Mouse (Mus musculus) CD8-positive naive resting alpha-beta T cell, adult 2 months (primary cell): ENCODE data around the gene Map1s.

Experiments
- DNase-seq, 2 experiments: peaks; one replicate each; pipeline ENCODE4 v3.0.0; 2022; ENCODE audit warnings: low read depth in 2 of 2, low spot score in 2 of 2

Map1s gene

GRCm38 (mm10) chr8:70937200-70937599 lies 31.5 kb downstream of the Map1s start:
- DNase-seq = no peak

GRCm38 (mm10) chr8:70941478-70941877 lies 35.7 kb downstream of the Map1s start:
- DNase-seq = no peak

- no peak for DNase-seq
Measured at GRCm38 (mm10) chr8:70943187-70943586, 37.5 kb downstream of the Map1s start.

- DNase-seq = no peak
Measured at GRCm38 (mm10) chr8:70949847-70950246, 44.1 kb downstream of the Map1s start.

GRCm38 (mm10) chr8:70960703-70961472 lies 55.2 kb downstream of the Map1s start:
- no peak for DNase-seq

- DNase-seq = peak in 1 of 2 experiments; percentile 9
Measured at GRCm38 (mm10) chr8:70964159-70964558, 58.4 kb downstream of the Map1s start.

- no peak for DNase-seq
Measured at GRCm38 (mm10) chr8:70964861-70965260, 59.1 kb downstream of the Map1s start.
